Mouse (Mus musculus) CD8-positive naive resting alpha-beta T cell, adult 2 months (primary cell): ENCODE data around the gene Foxp1.

Source experiments
- DNase-seq, 2 experiments: peaks; one replicate each; pipeline ENCODE4 v3.0.0; 2022; ENCODE audit warnings: low read depth in 2 of 2, low spot score in 2 of 2

Gene Foxp1

GRCm38 (mm10) chr6:99522359-99523108 lies at the start of gene Foxp1:
Foxp1 (minus strand) TSS chr6:99522721.
- peak; percentile 58 to 77 for DNase-seq

GRCm38 (mm10) chr6:99572071-99572470 lies 49.5 kb upstream of the Foxp1 start:
- DNase-seq: no peak

- DNase-seq: no peak
Observed at GRCm38 (mm10) chr6:99566921-99567320, 44.4 kb upstream of the Foxp1 start.

- DNase-seq: no peak
Observed at GRCm38 (mm10) chr6:99564766-99565165, 42.2 kb upstream of the Foxp1 start.

- no peak for DNase-seq
Observed at GRCm38 (mm10) chr6:99556950-99557349, 34.4 kb upstream of the Foxp1 start.

GRCm38 (mm10) chr6:99552816-99553215 lies 30.3 kb upstream of the Foxp1 start:
- no peak for DNase-seq

GRCm38 (mm10) chr6:99546416-99546815 lies 23.9 kb upstream of the Foxp1 start:
- no peak for DNase-seq

GRCm38 (mm10) chr6:99545437-99545836 lies 22.9 kb upstream of the Foxp1 start:
- DNase-seq: no peak

- no peak for DNase-seq
Observed at GRCm38 (mm10) chr6:99541105-99541504, 18.6 kb upstream of the Foxp1 start.

- DNase-seq: no peak
Observed at GRCm38 (mm10) chr6:99540653-99541052, 18.1 kb upstream of the Foxp1 start.

- no peak for DNase-seq
Observed at GRCm38 (mm10) chr6:99540146-99540545, 17.6 kb upstream of the Foxp1 start.

- DNase-seq: no peak
Observed at GRCm38 (mm10) chr6:99538194-99538941, 15.8 kb upstream of the Foxp1 start.

- DNase-seq: no peak
Observed at GRCm38 (mm10) chr6:99534211-99534745, 11.8 kb upstream of the Foxp1 start.

GRCm38 (mm10) chr6:99532458-99532857 lies 9.9 kb upstream of the Foxp1 start:
- no peak for DNase-seq

- no peak for DNase-seq
Observed at GRCm38 (mm10) chr6:99528972-99529371, 6.5 kb upstream of the Foxp1 start.

- no peak for DNase-seq
Observed at GRCm38 (mm10) chr6:99527457-99528105, 5.1 kb upstream of the Foxp1 start.

GRCm38 (mm10) chr6:99525351-99525750 lies 2.8 kb upstream of the Foxp1 start:
- peak; percentile 35 to 56 for DNase-seq

GRCm38 (mm10) chr6:99523679-99524370 lies 1.3 kb upstream of the Foxp1 start:
- DNase-seq: no peak

GRCm38 (mm10) chr6:99523109-99523632 lies 650 bp upstream of the Foxp1 start:
- peak; percentile 26 to 42 for DNase-seq

- DNase-seq: peak; percentile 29 to 42
Observed at GRCm38 (mm10) chr6:99521641-99522358, 721 bp downstream of the Foxp1 start.
